Mouse (Mus musculus) megakaryocyte, adult 5-6 weeks (primary cell): ENCODE measurements around the gene Smyd3. TPM values are rescaled to one million over a fixed set of nuclear protein-coding genes. Genes with fewer than 3 reads are reported as not detected.

Experiments
- ATAC-seq: 2 replicates; pipeline ENCODE4 v1.8.0; 2016; ENCODE audit warnings: mild to moderate bottlenecking, inconsistent platforms; ENCODE audit not compliant: poor library complexity, severe bottlenecking
- total RNA-seq, 2 experiments: library from RNA; stranded (forward) in 1 of 2; stranded (reverse) in 1 of 2; fragments of 153-499, 151-499 nt in 1 of 2; fragments of 221-1000, 200-1000 nt in 1 of 2; gene quantifications; 2 replicates each; pipeline versions ENCODE4 v1.2.3 to v1.2.4; 2015 to 2017

Smyd3 gene
- total RNA-seq, 2 experiments from 2014 or later: 13.7 to 14.8 TPM

GRCm38 (mm10) chr1:179467970-179468369 is 49.9 kb downstream of the Smyd3 start:
- ATAC-seq: no peak

- no peak for ATAC-seq
Observed at GRCm38 (mm10) chr1:179462376-179462775, 55.5 kb downstream of the Smyd3 start.

GRCm38 (mm10) chr1:179461019-179461814 is 56.6 kb downstream of the Smyd3 start:
- ATAC-seq: no peak

GRCm38 (mm10) chr1:179458987-179459368 is 58.9 kb downstream of the Smyd3 start:
- no peak for ATAC-seq

GRCm38 (mm10) chr1:179458236-179458986 is 59.4 kb downstream of the Smyd3 start:
- ATAC-seq: no peak

GRCm38 (mm10) chr1:179454600-179454999 is 63.2 kb downstream of the Smyd3 start:
- ATAC-seq: no peak

GRCm38 (mm10) chr1:179451211-179451610 is 66.6 kb downstream of the Smyd3 start:
- peak; percentile 74 for ATAC-seq

GRCm38 (mm10) chr1:179446845-179447212 is 71.0 kb downstream of the Smyd3 start:
- ATAC-seq: no peak

- no peak for ATAC-seq
Observed at GRCm38 (mm10) chr1:179446127-179446844, 71.6 kb downstream of the Smyd3 start.

- ATAC-seq: no peak
Observed at GRCm38 (mm10) chr1:179443835-179444234, 74.0 kb downstream of the Smyd3 start.

GRCm38 (mm10) chr1:179443423-179443822 is 74.4 kb downstream of the Smyd3 start:
- ATAC-seq: no peak

- ATAC-seq: no peak
Observed at GRCm38 (mm10) chr1:179436596-179436995, 81.2 kb downstream of the Smyd3 start.

GRCm38 (mm10) chr1:179434443-179435260 is 83.2 kb downstream of the Smyd3 start:
- ATAC-seq: peak; percentile 93

GRCm38 (mm10) chr1:179433828-179434227 is 84.0 kb downstream of the Smyd3 start:
- ATAC-seq: peak; percentile 26

- ATAC-seq: no peak
Observed at GRCm38 (mm10) chr1:179433355-179433754, 84.5 kb downstream of the Smyd3 start.

GRCm38 (mm10) chr1:179430077-179430476 is 87.8 kb downstream of the Smyd3 start:
- ATAC-seq: no peak

GRCm38 (mm10) chr1:179424879-179425472 is 92.9 kb downstream of the Smyd3 start:
- ATAC-seq: no peak

GRCm38 (mm10) chr1:179419091-179419490 is 98.8 kb downstream of the Smyd3 start:
- ATAC-seq: no peak

GRCm38 (mm10) chr1:179408086-179408485 is 109.8 kb downstream of the Smyd3 start:
- no peak for ATAC-seq

GRCm38 (mm10) chr1:179400835-179401234 is 117.0 kb downstream of the Smyd3 start:
- no peak for ATAC-seq
